Mouse (Mus musculus) forebrain, embryonic 13.5 days (tissue): ENCODE results near the gene Chrng. TPM values are rescaled to one million over a fixed set of nuclear protein-coding genes. Genes with fewer than 3 reads are reported as not detected.

Source experiments
- ATAC-seq: fragments of 200-750 bp; cut with Nextera tagmentation; 2 replicates; pipeline ENCODE4 v1.8.0; 2017
- H3K27ac ChIP-seq: fragments of 300-500 bp; sonication (generic); 2 replicates; pipeline ENCODE4 v1.5.1; 2015; ENCODE audit warnings: inconsistent platforms, mild to moderate bottlenecking, moderate library complexity
- H3K27me3 ChIP-seq: fragments of 300-500 bp; sonication (generic); 2 replicates; pipeline ENCODE4 v1.6.1; 2015; ENCODE audit warnings: mild to moderate bottlenecking, inconsistent platforms
- H3K36me3 ChIP-seq: fragments of 300-500 bp; sonication (generic); 2 replicates; pipeline ENCODE4 v1.6.1; 2015; ENCODE audit warnings: mild to moderate bottlenecking, inconsistent platforms; ENCODE audit not compliant: poor library complexity, severe bottlenecking
- H3K4me1 ChIP-seq: fragments of 300-500 bp; sonication (generic); 2 replicates; pipeline ENCODE4 v1.6.1; 2015; ENCODE audit warnings: inconsistent platforms
- H3K4me2 ChIP-seq: fragments of 300-500 bp; sonication (generic); 2 replicates; pipeline ENCODE4 v1.6.1; 2015; ENCODE audit warnings: inconsistent platforms, mild to moderate bottlenecking, moderate library complexity
- H3K4me3 ChIP-seq: fragments of 300-500 bp; sonication (generic); 2 replicates; pipeline ENCODE4 v1.5.1; 2015; ENCODE audit warnings: mild to moderate bottlenecking, inconsistent platforms
- H3K9ac ChIP-seq: fragments of 300-500 bp; sonication (generic); 2 replicates; pipeline ENCODE4 v1.6.1; 2015; ENCODE audit warnings: mild to moderate bottlenecking, inconsistent platforms
- H3K9me3 ChIP-seq: fragments of 300-500 bp; sonication (generic); replicated peaks from 2 replicates; pipeline ENCODE4 v1.6.1; 2016; ENCODE audit warnings: inconsistent platforms
- WGBS: fragments of 180-500 bp; shearing (Covaris S2); methylation state at CpG from one replicate; pipeline ENCODE4 v1.1.7; 2015; 5-methylcytosine and 5-hydroxymethylcytosine counted together
- polyA plus RNA-seq: library from polyadenylated mRNA; unstranded; fragments of >200 nt; fragmentation: Nextera tagmentation; extraction: Ambion mirVana; gene quantifications from 2 replicates; pipeline ENCODE4 v1.2.1, GENCODE M21; 2015

Chrng gene
- polyA plus RNA-seq, 1 experiment from 2014 or later = not detected

DNA sequence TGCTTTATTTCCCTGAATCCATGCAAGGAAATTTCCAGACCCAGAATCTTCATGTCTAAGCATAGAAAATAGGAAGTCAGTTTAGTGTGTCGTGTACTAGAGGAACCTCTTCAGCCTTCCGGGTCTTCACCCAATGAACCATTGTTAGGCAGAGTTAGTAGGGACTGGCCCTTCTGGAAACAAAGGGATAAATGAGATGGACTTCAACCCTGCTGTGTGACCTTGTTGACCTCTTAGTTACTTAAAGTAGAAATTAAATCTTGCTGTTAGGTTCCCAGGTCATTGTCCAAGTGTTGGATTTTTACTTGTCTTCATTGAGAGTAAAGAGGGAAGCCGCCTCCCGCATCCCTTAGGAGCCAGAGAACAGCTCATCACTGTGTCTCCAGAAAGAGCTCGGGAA is 26.1 kb downstream of the Chrng start:
- H3K4me2 ChIP-seq = no peak overlapping the region
- no peaks in the 10 kb centered on the region for H3K27me3 ChIP-seq
- peaks cover 99% of the 10 kb centered on the region for H3K36me3 ChIP-seq
- WGBS = 68% methylated on average over 5 of the region's 5 CpGs
- H3K4me3 ChIP-seq = no peak overlapping the region
- H3K4me1 ChIP-seq = no peaks in the 10 kb centered on the region
- no peaks in the 10 kb centered on the region for H3K9me3 ChIP-seq
- no peak overlapping the region for H3K27ac ChIP-seq
- H3K9ac ChIP-seq = no peak overlapping the region
- ATAC-seq = no peak

DNA sequence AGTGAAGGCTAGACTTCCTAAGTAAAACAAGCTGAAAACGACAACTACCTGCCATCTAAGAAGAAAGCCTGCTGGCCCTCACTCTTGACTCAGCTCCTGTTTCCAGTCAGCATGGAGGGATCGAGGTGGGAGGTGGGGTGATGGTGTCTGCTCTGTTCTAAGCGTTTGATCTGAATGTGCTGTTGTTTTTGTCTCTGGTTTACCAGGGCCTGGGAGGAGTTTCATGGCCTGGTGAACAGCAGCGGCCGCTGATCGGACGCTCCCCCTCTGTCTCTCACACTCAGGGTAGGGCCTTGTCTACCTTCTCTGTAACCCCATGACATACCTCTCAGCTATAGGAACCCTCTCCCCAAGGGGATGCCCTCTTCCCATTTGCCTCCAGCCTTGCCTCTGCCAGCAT is 27.7 kb downstream of the Chrng start:
- no peak for ATAC-seq
- Histone ChIP-seq H3K27ac (no peak overlapping the region), H3K9ac (no peak overlapping the region), H3K9me3 (no peaks in the 10 kb centered on the region), H3K4me3 (no peak overlapping the region), H3K4me1 (no peaks in the 10 kb centered on the region), H3K4me2 (no peak overlapping the region), H3K27me3 (no peaks in the 10 kb centered on the region), H3K36me3 (peaks cover 98% of the 10 kb centered on the region)
- 81% methylated on average over 7 of the region's 7 CpGs for WGBS

DNA sequence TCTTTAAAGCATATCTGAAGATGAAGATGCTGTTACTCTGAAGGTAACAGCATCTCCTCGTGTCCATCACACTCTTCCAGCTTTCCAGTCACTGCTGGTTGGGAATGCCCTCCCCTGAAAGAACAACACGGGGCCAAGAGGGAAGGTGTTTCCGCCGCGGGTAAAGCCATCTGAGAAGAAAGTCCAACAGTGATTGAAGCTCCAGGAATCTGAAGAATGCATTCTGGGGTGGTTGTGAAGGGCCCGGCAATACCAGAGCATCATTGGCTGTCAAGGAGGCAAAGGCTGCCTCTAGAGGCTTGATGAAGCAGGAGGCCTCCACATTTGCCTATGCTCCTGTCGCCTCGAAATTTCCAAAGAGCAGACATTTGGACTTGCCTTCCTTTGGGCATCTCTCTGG is 34.6 kb downstream of the Chrng start:
- no peak overlapping the region for H3K4me2 ChIP-seq
- H3K9me3 ChIP-seq = no peaks in the 10 kb centered on the region
- WGBS = 81% methylated on average over 8 of the region's 8 CpGs
- no peaks in the 10 kb centered on the region for H3K27me3 ChIP-seq
- H3K4me3 ChIP-seq = no peak overlapping the region
- H3K9ac ChIP-seq = no peak overlapping the region
- H3K4me1 ChIP-seq = no peaks in the 10 kb centered on the region
- no peak for ATAC-seq
- H3K36me3 ChIP-seq = peaks cover 62% of the 10 kb centered on the region
- no peak overlapping the region for H3K27ac ChIP-seq

DNA sequence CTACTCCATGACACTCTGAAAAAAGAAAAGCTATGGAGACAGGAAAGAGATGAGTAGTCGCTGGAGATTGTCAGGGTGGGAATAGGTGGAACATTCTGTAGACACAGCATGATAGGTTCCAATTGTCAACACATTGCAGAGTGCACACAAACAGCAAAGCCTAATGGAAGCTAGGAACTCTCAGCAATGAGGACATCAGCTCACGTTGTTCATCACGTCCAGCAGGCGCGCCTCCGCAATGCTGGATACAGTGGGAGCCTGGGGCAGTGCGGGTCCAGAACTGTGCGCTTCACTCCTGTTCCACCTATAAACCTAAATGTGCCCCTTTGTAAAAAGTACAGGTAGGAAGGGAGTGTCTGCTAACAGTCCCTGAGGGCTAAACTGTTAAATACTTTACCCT is 38.6 kb downstream of the Chrng start:
- 94% methylated on average over 8 of the region's 8 CpGs for WGBS
- no peaks in the 10 kb centered on the region for H3K9me3 ChIP-seq
- no peak for ATAC-seq
- H3K4me1 ChIP-seq = no peaks in the 10 kb centered on the region
- H3K27ac ChIP-seq = no peak overlapping the region
- H3K36me3 ChIP-seq = peaks cover 23% of the 10 kb centered on the region
- no peak overlapping the region for H3K4me3 ChIP-seq
- no peak overlapping the region for H3K9ac ChIP-seq
- no peaks in the 10 kb centered on the region for H3K27me3 ChIP-seq
- no peak overlapping the region for H3K4me2 ChIP-seq

DNA sequence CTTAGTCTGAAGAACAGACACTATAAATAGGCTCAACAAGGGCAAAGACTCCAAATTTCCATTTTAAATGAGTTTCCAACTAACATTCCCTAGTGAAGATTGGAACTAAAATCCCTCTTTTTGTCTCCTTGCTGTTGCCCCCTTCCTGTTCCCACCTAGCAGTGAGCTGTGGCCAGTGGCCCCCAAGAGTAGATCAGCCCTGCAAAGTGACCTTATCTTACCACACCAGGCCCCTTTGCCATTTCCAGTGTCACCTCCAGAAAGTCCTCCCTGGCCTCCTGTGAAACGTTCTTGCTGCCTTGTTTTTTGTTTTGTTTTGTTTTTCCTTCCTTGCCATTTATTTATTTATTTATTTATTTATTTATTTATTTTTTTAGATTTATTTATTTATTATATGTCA is 41.0 kb downstream of the Chrng start:
- Histone ChIP-seq H3K4me1 (no peaks in the 10 kb centered on the region), H3K27ac (no peak overlapping the region), H3K36me3 (peaks cover 4% of the 10 kb centered on the region; the same call in 1 of the 2 replicates), H3K9me3 (no peaks in the 10 kb centered on the region), H3K4me2 (no peak overlapping the region), H3K9ac (no peak overlapping the region), H3K4me3 (no peak overlapping the region), H3K27me3 (no peaks in the 10 kb centered on the region)
- ATAC-seq = no peak
- WGBS = 59% methylated on average over 1 of the region's 1 CpGs

DNA sequence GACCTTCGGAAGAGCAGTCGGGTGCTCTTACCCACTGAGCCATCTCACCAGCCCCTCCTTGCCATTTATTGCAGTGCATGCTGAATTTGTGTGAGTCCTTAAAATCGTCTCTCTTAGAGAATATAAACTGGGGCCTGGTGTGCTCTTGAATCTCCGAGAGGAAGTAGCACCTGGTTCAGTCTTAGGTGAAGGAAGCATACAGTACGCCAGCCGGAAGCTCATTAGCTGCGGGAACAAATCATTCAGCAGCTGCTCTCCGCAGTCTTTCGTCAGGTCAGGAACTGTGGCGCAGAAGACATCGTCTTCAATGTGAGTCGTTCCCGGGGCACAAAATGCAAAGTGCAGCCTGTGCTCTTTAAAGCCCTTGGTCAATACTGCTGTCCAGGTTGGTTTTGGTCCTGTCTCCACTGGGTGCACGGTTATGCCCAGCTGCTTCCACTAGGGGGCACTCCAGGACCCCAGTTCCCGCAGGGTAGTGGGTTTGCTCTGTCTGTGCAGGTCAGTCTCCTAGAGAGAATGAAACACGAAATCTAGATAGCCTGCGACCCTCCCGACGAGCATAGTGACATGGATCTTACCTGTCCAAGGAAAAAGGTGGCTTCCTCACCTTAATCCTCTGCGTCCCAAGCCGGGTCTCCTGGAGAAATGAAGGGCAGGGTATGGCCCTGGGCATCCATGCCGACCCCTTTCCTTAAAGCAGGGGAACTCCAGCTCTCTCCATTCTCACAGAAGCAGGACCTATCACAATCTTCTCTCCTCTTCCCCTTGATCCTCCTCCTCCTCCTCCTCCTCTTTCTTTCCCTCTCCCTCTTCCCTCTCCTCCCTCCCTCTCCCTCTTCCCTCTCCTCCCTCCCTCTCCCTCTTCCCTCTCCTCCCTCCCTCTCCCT is 41.7 kb downstream of the Chrng start:
- Histone ChIP-seq H3K4me3 (no peak overlapping the region), H3K4me2 (peak overlapping the region; percentile 28), H3K27ac (no peak overlapping the region), H3K9me3 (no peaks in the 10 kb centered on the region), H3K27me3 (no peaks in the 10 kb centered on the region), H3K36me3 (peaks cover 4% of the 10 kb centered on the region; the same call in 1 of the 2 replicates), H3K4me1 (no peaks in the 10 kb centered on the region), H3K9ac (no peak overlapping the region; the same call in 1 of the 2 replicates)
- peak; percentile 92 for ATAC-seq
- 25% methylated on average over 22 of the region's 22 CpGs for WGBS

DNA sequence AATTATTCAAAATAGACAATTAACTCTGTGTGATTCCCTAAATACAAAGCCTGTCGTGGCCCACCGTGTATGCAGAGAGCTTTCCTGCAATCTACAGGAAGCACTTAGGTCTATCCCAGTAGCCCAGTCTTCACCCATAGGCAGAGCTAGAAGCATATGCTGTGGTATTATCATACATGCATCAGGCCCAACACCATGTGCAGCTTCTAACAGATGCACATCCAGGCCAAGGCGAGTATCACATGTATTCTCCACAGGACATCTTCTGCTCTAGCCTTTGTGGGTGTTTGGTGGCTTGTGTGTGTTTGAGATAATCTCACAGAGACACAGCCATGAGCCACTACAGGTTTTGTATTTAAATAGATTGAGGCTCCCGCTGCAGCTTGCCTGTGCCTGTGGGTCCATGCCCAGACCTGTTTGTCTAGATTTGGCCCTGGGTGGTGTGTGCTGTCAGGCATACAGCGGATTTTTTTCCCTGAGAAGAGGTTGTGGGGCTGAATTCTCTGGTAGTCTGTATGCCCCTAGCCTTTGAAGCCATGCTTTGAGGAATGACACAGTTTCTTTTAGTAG is 47.7 kb downstream of the Chrng start:
- Histone ChIP-seq H3K9ac (no peak overlapping the region), H3K4me2 (no peak overlapping the region), H3K9me3 (no peaks in the 10 kb centered on the region), H3K4me3 (no peak overlapping the region), H3K36me3 (no peaks in the 10 kb centered on the region), H3K4me1 (peaks cover 14% of the 10 kb centered on the region; the same call in 1 of the 2 replicates), H3K27ac (no peak overlapping the region), H3K27me3 (no peaks in the 10 kb centered on the region)
- no peak for ATAC-seq
- whole genome bisulfite sequencing = 45% methylated on average over 5 of the region's 5 CpGs

DNA sequence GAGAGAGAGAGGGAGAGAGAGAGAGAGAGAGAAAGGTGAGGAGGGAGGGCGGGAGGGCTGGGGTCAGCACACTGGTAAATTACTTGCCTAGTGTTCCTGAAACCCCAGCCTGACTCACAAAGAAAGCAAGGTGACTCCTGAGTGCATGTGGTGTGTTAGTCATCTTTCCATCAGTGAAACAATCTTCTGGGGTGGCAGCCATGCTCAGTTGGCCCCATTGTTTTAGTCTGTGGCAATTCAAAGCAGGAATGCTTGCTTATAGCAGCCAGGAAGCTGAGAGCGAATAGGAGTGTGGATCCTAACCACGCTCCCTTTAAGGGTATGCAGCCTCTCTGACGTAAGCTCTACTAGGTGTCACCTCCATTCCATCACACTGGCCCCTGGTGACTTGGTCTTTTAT is 50.7 kb downstream of the Chrng start:
- Histone ChIP-seq H3K36me3 (no peaks in the 10 kb centered on the region), H3K27ac (no peak overlapping the region), H3K9ac (no peak overlapping the region), H3K27me3 (0 out of 2 replicates have a peak, but pooled peaks cover 3% of the 10 kb centered on the region), H3K9me3 (no peaks in the 10 kb centered on the region), H3K4me3 (no peak overlapping the region), H3K4me2 (no peak overlapping the region), H3K4me1 (peaks cover 20% of the 10 kb centered on the region)
- ATAC-seq = no peak
- WGBS = 72% methylated on average over 4 of the region's 4 CpGs

DNA sequence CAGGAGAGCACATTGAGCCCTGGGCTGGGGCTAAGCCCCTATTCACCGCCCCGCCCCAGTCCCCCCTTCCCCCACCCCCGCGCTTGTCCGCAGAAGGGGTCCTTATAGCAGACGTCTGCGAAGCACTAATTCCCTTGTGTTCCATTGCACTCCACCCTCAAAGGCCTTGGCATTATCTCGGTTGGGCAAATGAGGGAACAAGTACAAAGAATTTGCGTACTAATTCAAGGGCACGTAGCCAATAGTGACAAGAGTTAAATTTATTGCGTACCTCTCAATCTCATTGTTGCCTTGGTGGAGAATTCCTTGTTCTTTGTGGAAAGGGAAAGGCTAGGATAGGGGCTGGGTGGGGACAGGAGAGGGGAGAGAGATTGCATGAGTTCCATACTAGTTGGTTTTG is 53.2 kb downstream of the Chrng start:
- H3K36me3 ChIP-seq = no peaks in the 10 kb centered on the region
- H3K9me3 ChIP-seq = no peaks in the 10 kb centered on the region
- no peak overlapping the region for H3K27ac ChIP-seq
- no peak overlapping the region for H3K9ac ChIP-seq
- WGBS = 11% methylated on average over 11 of the region's 11 CpGs
- peaks cover 11% of the 10 kb centered on the region for H3K27me3 ChIP-seq
- H3K4me1 ChIP-seq = peaks cover 19% of the 10 kb centered on the region
- no peak overlapping the region for H3K4me2 ChIP-seq
- H3K4me3 ChIP-seq = no peak overlapping the region
- no peak for ATAC-seq

DNA sequence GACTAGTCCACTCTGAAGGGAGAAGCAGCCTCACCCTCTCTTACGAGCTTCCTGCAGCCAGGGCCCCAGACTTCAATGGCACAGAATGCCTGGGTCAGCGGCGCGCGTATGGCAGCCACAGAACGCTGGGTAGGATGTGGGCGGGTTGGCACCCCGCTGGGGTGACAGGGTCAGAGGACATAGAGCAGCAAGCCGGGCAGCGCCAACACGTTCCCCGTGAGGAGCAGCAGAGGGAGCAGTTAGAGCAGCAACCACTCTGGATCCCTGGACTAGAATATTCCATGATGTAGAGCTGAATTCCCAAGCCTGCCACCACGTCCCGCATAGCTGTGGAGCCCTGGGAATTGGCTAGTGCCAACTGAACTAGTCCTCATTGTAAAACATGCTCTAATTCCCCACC is 54.0 kb downstream of the Chrng start:
- Histone ChIP-seq H3K27me3 (peaks cover 19% of the 10 kb centered on the region), H3K4me2 (no peak overlapping the region), H3K36me3 (no peaks in the 10 kb centered on the region), H3K9ac (no peak overlapping the region), H3K4me1 (peaks cover 19% of the 10 kb centered on the region), H3K9me3 (no peaks in the 10 kb centered on the region), H3K4me3 (no peak overlapping the region), H3K27ac (no peak overlapping the region)
- 22% methylated on average over 14 of the region's 14 CpGs for WGBS
- ATAC-seq = no peak

DNA sequence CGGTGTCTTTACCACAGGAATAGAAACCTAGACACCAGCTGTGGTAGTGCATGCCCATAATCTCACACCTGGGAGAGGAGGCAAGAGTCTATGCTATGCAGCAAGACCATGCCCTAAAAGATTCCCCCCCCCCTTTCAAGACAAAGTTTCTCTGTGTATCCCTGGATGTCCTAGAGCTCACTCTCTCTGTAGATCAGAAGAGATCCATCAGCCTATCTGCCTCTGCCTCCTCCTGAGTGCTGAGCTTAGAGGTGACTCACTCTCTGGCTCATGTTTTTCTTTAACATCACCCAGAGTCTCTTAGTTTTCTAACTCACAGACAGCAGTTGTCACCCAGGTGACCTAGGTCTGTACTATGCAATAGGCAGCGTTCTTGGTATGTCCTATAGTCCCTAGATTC is 54.9 kb downstream of the Chrng start:
- Histone ChIP-seq H3K4me3 (no peak overlapping the region), H3K27me3 (peaks cover 27% of the 10 kb centered on the region), H3K27ac (no peak overlapping the region), H3K36me3 (no peaks in the 10 kb centered on the region), H3K4me2 (no peak overlapping the region), H3K4me1 (peaks cover 24% of the 10 kb centered on the region), H3K9me3 (no peaks in the 10 kb centered on the region), H3K9ac (no peak overlapping the region)
- no peak for ATAC-seq
- WGBS = 89% methylated on average over 2 of the region's 2 CpGs
